In the genomic region with DNA sequence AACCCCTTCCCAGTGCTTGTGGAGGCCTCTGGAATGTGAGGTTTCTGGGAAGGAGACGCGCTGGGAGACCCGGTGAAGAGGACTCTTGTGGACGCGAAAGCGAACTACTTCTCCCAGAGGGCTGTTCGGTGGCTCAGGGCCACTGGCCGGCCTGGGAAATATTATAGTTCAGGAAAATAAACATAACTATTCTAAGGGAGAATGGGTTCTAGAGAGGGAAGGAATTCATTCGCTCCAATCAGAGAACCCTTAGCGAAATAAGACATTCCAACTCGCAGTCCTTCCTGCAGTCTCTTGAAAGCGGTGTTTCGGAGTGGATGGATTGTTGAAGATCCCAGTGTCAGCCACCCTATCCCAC, we compare ENCODE assay signal across 8 mouse cellular contexts. TPM values are rescaled to one million over a fixed set of nuclear protein-coding genes. Genes with fewer than 3 reads are reported as not detected.
DNase-seq lines count a peak whose midpoint lies in the region; ATAC-seq and TF ChIP-seq lines count a peak whose summit lies in the region.

No protein-coding gene starts in this region.

- WGBS in kidney, adult 2 months, result under 1% methylated on average over 13 of the region's 13 CpGs
- WGBS in midbrain, embryonic 15.5 days, result 0% methylated on average over 13 of the region's 13 CpGs

- TF ChIP-seq POLR2A in kidney, adult 2 months (IDR thresholded peaks at IDR 0.05; ENCODE audit: low read depth, low read length), result no peak

- no peak for DNase-seq in kidney, adult 2 months
- no peak for DNase-seq in kidney, adult 11 months
- peak; percentile 54 for DNase-seq in c-Kit-positive CD71-positive TER-119-negative erythroid progenitor cells, embryonic 14.5 days (ENCODE audit: low read depth)
- DNase-seq in gastrocnemius, postnatal 25 days, result no peak
- DNase-seq in spleen, adult 18-20 months, result no peak
- no peak for DNase-seq in kidney, postnatal 10 days

- H3K4me2 ChIP-seq in midbrain, embryonic 15.5 days, result peak overlapping the region; percentile 72

- peak overlapping the region; percentile 83 for H3K4me3 ChIP-seq in kidney, adult 2 months (ENCODE audit: insufficient read depth, low read depth, low read length)
- peak overlapping the region; percentile 96 for H3K4me3 ChIP-seq in midbrain, embryonic 15.5 days

- no peaks in the 10 kb centered on the region for H3K36me3 ChIP-seq in kidney, adult 2 months (ENCODE audit: control insufficient read depth, insufficient read depth, low read length)
- no peaks in the 10 kb centered on the region for H3K36me3 ChIP-seq in midbrain, embryonic 15.5 days (replicated peaks)

- H3K9me3 ChIP-seq in midbrain, embryonic 15.5 days, result no peaks in the 10 kb centered on the region

- H3K4me1 ChIP-seq in kidney, adult 2 months (ENCODE audit: control insufficient read depth, insufficient read depth, low read length), result peaks cover 26% of the 10 kb centered on the region
- peaks cover 18% of the 10 kb centered on the region for H3K4me1 ChIP-seq in midbrain, embryonic 15.5 days

- H3K27ac ChIP-seq in kidney, adult 2 months (ENCODE audit: insufficient read depth, low read depth, low read length), result peak overlapping the region; percentile 98
- peak overlapping the region; percentile 100 for H3K27ac ChIP-seq in midbrain, embryonic 15.5 days

- peak overlapping the region; percentile 100 for H3K9ac ChIP-seq in midbrain, embryonic 15.5 days

- no peak for TF ChIP-seq CTCF in kidney, adult 2 months (conservative IDR thresholded peaks at IDR 0.05; ENCODE audit: insufficient read depth, insufficient read length, low read depth, low read length)

- no peaks in the 10 kb centered on the region for H3K27me3 ChIP-seq in kidney, adult 2 months (replicated peaks; ENCODE audit: control insufficient read depth, insufficient read depth, low read length)
- H3K27me3 ChIP-seq in midbrain, embryonic 15.5 days (replicated peaks), result no peaks in the 10 kb centered on the region

- peak; percentile 16 for ATAC-seq in inflammation-experienced regulatory T-cells, adult 6 months
- peak; percentile 69 for ATAC-seq in midbrain, embryonic 15.5 days (replicated peaks)

RNA-seq across cellular contexts. Expression of a gene that starts 0.7 kb away (rescaled TPM):
- polyA plus RNA-seq in kidney, adult 2 months (2012; rRNA removed), result 85.8 and 87.3 TPM in 2 replicates
- 10 to 100 TPM; 15.7 to 18.1 (median 17.4) TPM for polyA plus RNA-seq in inflammation-experienced regulatory T-cells, adult 6 months (2017; shearing (Covaris generic))
- 18.0 TPM in 2 replicates for polyA plus RNA-seq in midbrain, embryonic 15.5 days (2015; fragmentation: Nextera tagmentation; extraction: Ambion mirVana)
- 10 to 100 TPM; 49.4 to 49.8 TPM for total RNA-seq in gastrocnemius, postnatal 25 days (2021)
